Mouse (Mus musculus): Measurements from ENCODE around the gene Glrx2.

DNA sequence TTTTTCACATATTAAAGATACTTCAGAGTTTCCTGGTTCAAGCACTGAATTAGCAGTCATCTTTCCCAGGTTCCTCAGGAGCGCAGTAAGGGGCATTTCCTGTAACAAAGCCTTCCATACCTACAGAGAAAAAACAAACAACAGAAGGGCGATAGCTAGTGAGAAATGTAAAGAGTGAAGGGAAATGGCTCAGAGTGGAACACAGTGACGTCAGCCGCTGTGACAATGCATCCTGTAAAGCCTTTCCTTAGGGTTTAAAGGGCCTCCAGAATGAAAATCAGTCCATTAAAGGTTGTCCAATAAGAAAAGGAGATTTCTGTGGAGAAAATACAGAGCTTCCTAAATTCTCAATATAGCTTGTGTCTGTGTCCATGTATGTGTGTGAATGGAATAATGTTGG, 49.7 kb downstream of the Glrx2 start:
- TF ChIP-seq CTCF (IDR thresholded peaks at IDR 0.05; ENCODE audit: insufficient read depth, low read length) (no peak), POLR2A (IDR thresholded peaks at IDR 0.05; ENCODE audit: borderline replicate concordance, extremely low read depth, low read depth, low read length) (no peak)
